Mouse (Mus musculus) cortical plate, adult 2 months (tissue): ENCODE measurements around the gene Mylk4.

Experiments used
- CTCF ChIP-seq: fragments of 200-500 bp; IDR thresholded peaks from 2 replicates; pipeline ENCODE4 v1.5.1; 2011; ENCODE audit warnings: mild to moderate bottlenecking, control low read depth, low read length; ENCODE audit not compliant: insufficient read depth; ENCODE audit errors: extremely low read depth
- POLR2A ChIP-seq: fragments of 200-500 bp; IDR thresholded peaks from 2 replicates; pipeline ENCODE4 v1.6.1; 2011; ENCODE audit warnings: mild to moderate bottlenecking, low read length, control low read depth; ENCODE audit not compliant: insufficient read depth; ENCODE audit errors: extremely low read depth

DNA sequence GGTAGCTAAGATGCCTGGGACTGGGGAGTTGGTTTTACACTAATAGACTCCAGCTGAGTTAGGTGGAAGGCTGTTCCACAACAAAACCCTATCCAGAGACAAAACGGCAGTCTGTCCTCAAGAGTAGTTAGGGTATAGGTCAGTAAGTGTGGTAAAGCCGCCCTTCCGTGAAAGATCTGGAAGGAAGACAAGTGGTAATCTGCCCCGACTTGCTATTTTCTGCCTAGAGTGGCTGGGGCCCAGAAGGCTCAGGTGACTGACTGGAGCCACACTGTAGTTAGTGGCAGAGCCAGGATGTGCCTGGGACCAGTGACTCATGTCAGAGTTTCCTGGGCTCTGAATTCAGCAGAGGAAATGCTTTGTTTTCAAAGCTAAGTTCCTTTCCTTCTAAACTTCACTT is 123.5 kb downstream of the Mylk4 start:
- TF ChIP-seq CTCF (no peak), POLR2A (no peak)
